Mouse (Mus musculus) embryonic fibroblast, embryonic 13.5 days (primary cell): ENCODE data around the gene Ankzf1.

Experiments
- CTCF ChIP-seq: IDR thresholded peaks from 2 replicates; pipeline ENCODE4 v1.5.1; 2011; ENCODE audit warnings: mild to moderate bottlenecking, control low read depth, low read length, moderate library complexity, borderline replicate concordance; ENCODE audit not compliant: insufficient read depth
- POLR2A ChIP-seq: IDR thresholded peaks from 2 replicates; pipeline ENCODE4 v1.6.1; 2011; ENCODE audit warnings: low read depth, mild to moderate bottlenecking, control low read depth, low read length, moderate library complexity

GRCm38 (mm10) chr1:75211141-75211708 lies 19.3 kb downstream of the Ankzf1 start:
- TF ChIP-seq POLR2A (no peak), CTCF (no peak)
